Mouse (Mus musculus) cerebellum, adult 2 months (tissue): ENCODE data around the gene Gps2.

ENCODE experiments used
- CTCF ChIP-seq: fragments of 200-500 bp; IDR thresholded peaks from 2 replicates; pipeline ENCODE4 v1.5.1; 2011; ENCODE audit warnings: low read depth, mild to moderate bottlenecking, control low read depth, low read length, moderate library complexity, borderline replicate concordance; ENCODE audit not compliant: insufficient read depth
- POLR2A ChIP-seq: fragments of 200-500 bp; IDR thresholded peaks from 2 replicates; pipeline ENCODE4 v1.6.1; 2011; ENCODE audit warnings: low read length, control low read depth, borderline replicate concordance; ENCODE audit not compliant: insufficient read depth

DNA sequence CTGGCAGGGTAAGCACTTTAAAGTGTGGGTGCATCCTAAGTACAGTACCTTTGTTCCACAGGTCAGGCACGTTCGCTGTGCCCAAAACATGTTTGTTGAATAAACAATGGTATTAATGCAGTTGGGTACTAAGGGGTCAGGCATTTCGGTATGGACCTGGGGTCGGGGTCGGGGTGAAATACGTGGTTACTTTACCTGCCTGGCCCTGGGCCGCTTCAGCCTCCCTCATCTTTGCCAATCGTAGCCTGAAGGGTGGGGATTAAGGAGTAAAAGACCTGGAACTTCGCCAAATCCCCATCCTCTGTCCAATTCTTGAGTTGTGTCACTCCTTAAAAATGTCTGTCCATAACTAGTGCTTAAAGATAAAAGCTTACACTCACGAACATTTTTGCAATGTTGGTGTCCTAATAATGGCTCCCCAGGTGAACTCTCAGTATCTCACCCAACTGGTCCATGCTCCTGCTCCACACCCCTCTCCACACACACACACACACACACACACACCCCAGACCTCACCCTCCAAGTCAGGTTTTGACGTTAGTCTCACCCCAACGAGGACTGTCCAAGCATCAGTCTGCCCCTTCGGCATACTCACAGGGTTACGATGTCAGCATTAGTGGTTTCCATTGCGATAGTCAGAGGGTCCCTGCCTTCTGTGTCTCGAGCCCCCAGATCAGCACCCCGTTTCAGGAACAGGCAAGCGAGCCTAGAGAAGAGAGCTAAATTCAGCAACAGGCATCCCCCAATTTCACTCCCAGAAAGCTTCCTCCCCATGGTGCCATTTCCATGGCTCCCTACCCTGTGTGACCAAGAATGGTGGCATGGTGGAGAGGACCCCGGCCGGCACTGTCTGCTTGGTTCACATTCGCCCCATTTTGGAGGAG is 31.7 kb upstream of the Gps2 start:
- TF ChIP-seq POLR2A (no peak), CTCF (no peak)
